Mouse (Mus musculus): ENCODE data around the gene Acsl1.
A peak's percentile ranks its signal among the peaks of the same experiment; 100 is the strongest.

Acsl1 gene

DNA sequence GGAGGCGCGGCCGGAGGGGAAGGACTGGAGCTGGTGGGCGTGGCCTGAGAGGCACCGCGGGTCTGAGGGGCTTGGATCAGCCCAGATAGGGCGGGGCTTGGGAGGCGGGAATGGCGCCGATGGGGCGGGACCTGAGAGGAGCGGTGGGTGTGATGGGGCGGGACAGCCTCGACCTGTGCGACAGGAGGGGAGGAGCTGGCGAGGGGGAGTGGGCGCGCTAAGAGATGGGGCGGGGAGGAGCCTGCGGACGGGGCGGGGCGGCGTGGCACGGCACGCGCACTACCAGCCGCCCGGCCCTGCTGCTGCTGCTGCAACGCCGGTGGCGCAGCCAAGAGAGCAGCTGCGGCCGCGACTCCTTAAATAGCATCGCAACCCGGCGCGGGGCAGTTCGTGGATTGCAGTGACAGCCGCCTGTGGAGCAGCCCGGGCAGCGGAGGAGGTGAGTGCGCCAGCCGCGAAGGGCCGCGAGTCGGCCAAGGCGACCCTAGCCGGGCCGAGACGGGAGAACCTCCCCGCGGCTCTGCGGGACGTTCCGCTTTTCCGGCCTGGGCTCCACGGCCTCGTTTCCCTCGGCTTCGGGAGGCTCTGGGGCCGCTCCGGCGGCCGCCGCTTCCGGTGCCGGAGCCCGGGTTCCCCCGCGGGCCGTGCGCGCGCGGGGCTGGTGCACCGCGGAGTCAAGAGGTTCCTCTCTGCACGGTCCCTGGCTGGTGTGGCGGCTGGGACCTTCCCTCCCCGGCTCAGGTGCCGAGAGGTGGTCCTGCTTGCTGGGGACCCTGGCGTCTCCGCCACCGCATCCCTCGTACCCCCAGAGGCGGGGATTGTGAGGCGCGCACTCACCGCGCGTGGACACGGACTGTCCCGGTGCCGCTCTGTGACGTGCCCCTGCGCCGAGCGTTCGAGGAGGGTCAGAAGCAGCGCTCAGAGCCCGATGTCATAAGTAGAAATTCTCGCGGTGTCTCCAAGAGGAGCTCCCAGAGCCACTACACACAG lies at the start of gene Acsl1:
TSS of gene Acsl1 (plus strand) at position 246 of the 990 bp plus-strand sequence.
- peak; percentile 96 for DNase-seq (ENCODE audit: low spot score in 2 of 2)

GRCm38 (mm10) chr8:46421515-46421914 lies 49.3 kb upstream of the Acsl1 start:
- no peak for DNase-seq (ENCODE audit: low spot score in 2 of 2)

GRCm38 (mm10) chr8:46427940-46428339 lies 42.9 kb upstream of the Acsl1 start:
- DNase-seq (ENCODE audit: low spot score in 2 of 2): no peak

DNA sequence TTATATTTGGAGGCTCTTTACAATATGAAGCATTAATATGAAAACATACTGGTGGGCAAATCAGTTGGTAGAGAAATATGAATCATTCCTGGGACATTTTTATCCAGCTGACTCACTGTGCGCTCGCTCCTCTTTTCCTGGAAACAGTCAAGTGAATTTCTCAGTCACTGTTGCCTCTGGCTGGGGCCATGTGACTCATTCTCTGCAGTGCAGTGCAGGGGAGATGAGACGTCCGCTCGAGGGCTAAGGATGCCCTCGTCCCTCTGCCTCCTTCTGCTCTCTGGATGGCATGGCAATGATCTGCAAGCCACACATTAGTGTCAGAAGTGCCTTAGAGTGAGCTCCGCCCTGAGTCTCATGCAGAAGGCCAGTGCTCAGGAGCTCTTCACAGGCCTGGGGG lies 41.0 kb upstream of the Acsl1 start:
- no peak for DNase-seq (ENCODE audit: low spot score in 2 of 2)

- DNase-seq (ENCODE audit: low spot score in 2 of 2): no peak
Measured at GRCm38 (mm10) chr8:46431921-46432320, 38.9 kb upstream of the Acsl1 start.

DNA sequence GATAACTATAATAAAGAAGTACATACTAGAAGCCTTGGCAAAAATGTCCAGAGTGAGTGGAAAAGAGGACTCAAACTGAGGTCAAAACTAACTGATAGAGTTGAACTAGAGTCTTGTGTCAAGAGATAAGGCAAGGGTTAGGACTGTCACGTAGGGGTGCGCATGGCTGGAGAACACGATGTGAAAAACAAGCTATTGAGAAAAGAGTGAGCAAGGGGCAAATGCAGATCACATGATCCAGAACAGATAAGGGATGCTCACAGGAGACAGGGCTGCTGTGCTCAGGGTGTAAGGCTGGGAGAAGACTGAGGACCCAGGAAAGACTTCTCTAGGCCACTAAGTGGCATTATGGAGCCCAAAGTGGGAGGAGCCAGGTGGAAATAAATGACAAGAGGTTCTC lies 38.3 kb upstream of the Acsl1 start:
- DNase-seq (ENCODE audit: low spot score in 2 of 2): no peak

GRCm38 (mm10) chr8:46433656-46434055 lies 37.2 kb upstream of the Acsl1 start:
- DNase-seq (ENCODE audit: low spot score in 2 of 2): no peak

DNA sequence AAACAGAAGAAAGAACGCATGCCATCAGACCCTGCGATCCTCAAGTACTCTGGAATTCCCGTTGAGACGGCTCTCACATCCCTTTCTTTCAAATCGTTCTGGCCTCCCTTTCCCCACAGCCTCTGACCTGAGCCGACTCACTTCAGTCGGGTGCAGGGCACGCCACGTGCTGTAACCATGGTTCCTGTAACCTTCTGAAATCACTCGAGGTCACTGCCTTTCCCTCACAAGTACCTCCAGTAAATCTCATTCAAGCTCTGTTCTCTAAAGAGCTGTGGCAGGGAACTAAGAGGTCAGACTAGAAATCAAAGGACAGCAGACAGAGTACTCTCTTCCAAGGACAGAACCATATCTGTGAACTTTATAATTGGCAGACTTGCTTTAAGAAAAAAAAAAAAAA lies 32.3 kb upstream of the Acsl1 start:
- no peak for DNase-seq (ENCODE audit: low spot score in 2 of 2)

DNA sequence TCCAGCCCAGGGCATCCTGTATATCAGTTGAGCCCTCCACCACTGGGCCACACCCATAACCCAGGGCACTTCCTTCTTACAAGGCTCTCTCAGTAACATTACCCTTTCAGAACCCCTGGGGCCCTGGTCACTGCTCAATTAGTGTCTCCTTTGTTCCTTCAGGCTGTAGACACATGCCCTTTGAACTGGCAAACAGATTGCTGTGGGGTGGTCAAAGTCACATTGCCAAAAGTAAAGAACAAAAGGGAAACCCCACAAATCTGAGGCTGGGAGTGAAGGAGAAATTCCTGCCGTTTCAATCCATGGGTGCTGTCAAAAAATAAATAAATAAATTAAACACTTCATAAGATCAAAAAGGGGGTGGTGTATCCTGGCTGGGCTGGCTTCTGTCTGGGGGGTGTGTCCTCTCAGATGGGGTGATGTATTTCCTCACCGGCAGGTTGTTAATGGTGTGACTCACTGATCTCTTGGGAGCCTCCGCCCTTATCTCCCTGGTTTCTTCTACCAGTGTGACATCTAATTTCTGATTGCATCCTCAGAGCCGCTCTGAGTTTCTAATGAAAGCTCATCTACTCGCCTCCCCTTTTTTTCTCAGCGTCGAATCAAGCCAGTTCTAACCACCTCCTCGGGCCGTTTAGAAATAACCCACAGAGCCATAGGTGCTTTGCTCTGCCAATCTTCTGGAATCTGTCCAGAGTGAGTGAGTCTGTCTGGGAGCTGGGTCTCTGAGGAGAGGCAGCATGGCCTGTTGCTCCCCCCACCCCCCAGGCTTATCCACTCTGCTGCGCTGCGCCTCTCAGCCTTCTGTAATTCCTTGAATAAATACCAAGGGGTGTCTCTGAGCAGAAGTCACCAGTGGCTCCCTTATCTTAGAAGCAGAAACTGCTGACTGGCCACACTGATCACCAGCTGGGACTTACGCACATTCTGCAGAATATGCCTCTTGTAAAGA lies 24.6 kb upstream of the Acsl1 start:
- no peak for DNase-seq (ENCODE audit: low spot score in 2 of 2)

- DNase-seq (ENCODE audit: low spot score in 2 of 2): no peak
Measured at GRCm38 (mm10) chr8:46447334-46447733, 23.5 kb upstream of the Acsl1 start.

DNA sequence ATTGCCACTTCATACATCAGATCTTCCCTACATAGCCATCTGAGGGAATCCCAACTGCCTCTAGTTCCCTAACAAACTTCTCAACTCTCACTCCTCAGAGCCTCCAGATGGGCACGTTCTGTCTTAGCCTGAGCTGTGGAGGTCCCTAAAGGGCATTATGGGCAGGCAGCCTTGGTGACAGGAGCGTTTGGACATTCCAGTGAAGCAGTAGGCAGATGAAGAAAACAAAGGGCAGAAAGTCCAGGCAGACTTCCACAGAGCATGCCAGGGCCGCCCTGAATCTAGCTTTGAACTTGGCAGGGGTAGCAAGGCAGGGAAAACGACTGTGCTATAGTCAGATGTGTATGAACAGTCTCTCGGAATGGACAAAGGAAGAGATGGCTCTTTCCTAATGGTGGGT lies 22.2 kb upstream of the Acsl1 start:
- no peak for DNase-seq (ENCODE audit: low spot score in 2 of 2)

- DNase-seq (ENCODE audit: low spot score in 2 of 2): no peak
Measured at GRCm38 (mm10) chr8:46449063-46449462, 21.8 kb upstream of the Acsl1 start.

GRCm38 (mm10) chr8:46449723-46450251 lies 21.1 kb upstream of the Acsl1 start:
- DNase-seq (ENCODE audit: low spot score in 2 of 2): no peak

DNA sequence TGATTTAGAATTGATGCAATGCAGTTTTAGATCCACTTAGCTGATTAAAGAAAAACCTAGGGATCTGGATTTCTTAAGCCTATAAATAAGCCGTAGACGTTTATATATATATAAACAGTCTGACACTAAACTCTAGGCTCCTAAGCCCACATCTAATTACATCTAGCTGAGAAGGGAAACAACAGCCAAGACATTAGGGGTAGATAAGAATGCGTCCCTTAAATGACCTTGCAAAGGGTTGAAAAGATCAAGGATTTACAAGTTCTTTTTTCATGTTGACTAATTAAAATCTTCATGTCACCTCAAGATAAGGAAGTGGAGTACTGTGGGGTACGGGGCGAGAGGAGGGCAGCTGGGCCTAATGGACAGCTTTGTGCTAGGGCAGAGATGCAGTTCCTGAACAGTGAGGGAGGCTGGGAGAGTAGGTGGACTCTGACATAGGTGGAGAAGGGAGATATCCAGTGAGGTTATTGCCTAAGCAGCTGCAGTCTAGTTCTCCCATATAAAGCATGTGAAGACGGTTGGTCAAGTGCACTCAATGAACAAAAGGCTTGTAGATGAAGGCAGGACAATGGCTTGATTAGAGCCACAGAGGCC lies 12.5 kb upstream of the Acsl1 start:
- DNase-seq (ENCODE audit: low spot score in 2 of 2): no peak

GRCm38 (mm10) chr8:46468400-46468799 lies 2.4 kb upstream of the Acsl1 start:
- DNase-seq (ENCODE audit: low spot score in 2 of 2): no peak

DNA sequence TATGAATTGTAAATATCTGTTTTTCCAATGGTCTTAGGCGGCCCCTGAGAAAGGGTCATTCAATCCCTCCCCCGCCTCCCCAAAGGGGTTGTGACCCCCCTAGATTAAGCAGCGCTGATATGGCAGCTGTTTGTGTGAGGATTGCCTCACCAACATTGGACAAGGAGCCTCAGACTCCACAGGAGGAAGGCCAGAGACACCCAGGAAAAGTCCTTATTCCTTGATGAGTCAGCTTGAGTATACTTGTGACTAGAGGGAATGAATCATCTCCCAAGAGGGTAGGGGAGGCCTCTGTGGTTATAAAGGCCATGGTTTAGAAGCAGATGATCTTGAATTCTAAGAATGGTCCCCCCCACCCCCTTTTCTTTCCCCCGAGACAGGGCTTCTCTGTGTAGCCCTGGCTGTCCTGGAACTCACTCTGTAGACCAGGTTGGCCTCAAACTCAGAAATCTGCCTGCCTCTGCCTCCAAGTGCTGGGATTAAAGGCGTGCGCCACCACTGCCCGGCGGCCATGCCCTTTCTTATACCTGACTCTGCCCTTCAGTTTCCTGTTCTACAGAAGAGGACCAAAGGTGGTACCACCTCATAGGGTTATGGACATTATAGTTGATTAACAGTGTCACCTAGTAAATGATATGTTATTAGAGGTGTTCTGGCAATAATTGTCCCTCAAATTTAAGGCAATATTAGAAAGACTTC lies 1.6 kb upstream of the Acsl1 start:
- DNase-seq (ENCODE audit: low spot score in 2 of 2): no peak

GRCm38 (mm10) chr8:46470091-46470791 lies 596 bp upstream of the Acsl1 start:
- DNase-seq (ENCODE audit: low spot score in 2 of 2): peak in 1 of 2 experiments; percentile 18

- DNase-seq (ENCODE audit: low spot score in 2 of 2): no peak
Measured at GRCm38 (mm10) chr8:46471926-46472485, 1.2 kb downstream of the Acsl1 start.

GRCm38 (mm10) chr8:46474120-46474519 lies 3.3 kb downstream of the Acsl1 start:
- no peak for DNase-seq (ENCODE audit: low spot score in 2 of 2)

- DNase-seq (ENCODE audit: low spot score in 2 of 2): no peak
Measured at GRCm38 (mm10) chr8:46474634-46475033, 3.8 kb downstream of the Acsl1 start.
